Mouse (Mus musculus) liver, adult 2 months (tissue): ENCODE data around the gene Babam2.

Experiments used
- CTCF ChIP-seq: fragments of 200-500 bp; IDR thresholded peaks from 2 replicates; pipeline ENCODE4 v1.5.1; 2011; ENCODE audit warnings: low read depth, low read length, control low read depth
- POLR2A ChIP-seq: fragments of 200-500 bp; IDR thresholded peaks from 2 replicates; pipeline ENCODE4 v1.6.1; 2011; ENCODE audit warnings: low read length, control low read depth; ENCODE audit not compliant: insufficient read depth; ENCODE audit errors: extremely low read depth

GRCm38 (mm10) chr5:31875443-31875842, 178.0 kb downstream of the Babam2 start:
- no peak for TF ChIP-seq POLR2A
- TF ChIP-seq CTCF, result no peak
